Mouse (Mus musculus) forebrain, embryonic 12.5 days (tissue): ENCODE measurements around the gene Tmem229b. TPM values are rescaled to one million over a fixed set of nuclear protein-coding genes. Genes with fewer than 3 reads are reported as not detected.
"Not testable (repeated sequence)": the region's sequence is repeated elsewhere in the genome, so short reads cannot be mapped to it uniquely, and the experiment has no call there.

ENCODE experiments used
- ATAC-seq: fragments of 200-750 bp; cut with Nextera tagmentation; 2 replicates; pipeline ENCODE4 v1.8.0; 2017; ENCODE audit warnings: moderate TSS enrichment; ENCODE audit not compliant: low FRiP score
- H3K27ac ChIP-seq: fragments of 300-500 bp; sonication (generic); 2 replicates; pipeline ENCODE4 v1.5.1; 2016; ENCODE audit warnings: mild to moderate bottlenecking
- H3K27me3 ChIP-seq: fragments of 300-500 bp; sonication (generic); 2 replicates; pipeline ENCODE4 v1.6.1; 2016; ENCODE audit warnings: mild to moderate bottlenecking
- H3K36me3 ChIP-seq: fragments of 300-500 bp; sonication (generic); replicated peaks from 2 replicates; pipeline ENCODE4 v1.6.1; 2016; ENCODE audit warnings: mild to moderate bottlenecking
- H3K4me1 ChIP-seq: fragments of 300-500 bp; sonication (generic); 2 replicates; pipeline ENCODE4 v1.6.1; 2016
- H3K4me2 ChIP-seq: fragments of 300-500 bp; sonication (generic); 2 replicates; pipeline ENCODE4 v1.6.1; 2016; ENCODE audit warnings: mild to moderate bottlenecking, moderate library complexity
- H3K4me3 ChIP-seq: fragments of 300-500 bp; sonication (generic); replicated peaks from 2 replicates; pipeline ENCODE4 v1.5.1; 2016; ENCODE audit warnings: mild to moderate bottlenecking
- H3K9ac ChIP-seq: fragments of 300-500 bp; sonication (generic); 2 replicates; pipeline ENCODE4 v1.6.1; 2016; ENCODE audit warnings: mild to moderate bottlenecking
- H3K9me3 ChIP-seq: fragments of 300-500 bp; sonication (generic); 2 replicates; pipeline ENCODE4 v1.6.1; 2016
- WGBS: fragments of 180-500 bp; shearing (Covaris S2); methylation state at CpG from one replicate; pipeline ENCODE4 v1.1.7; 2016; 5-methylcytosine and 5-hydroxymethylcytosine counted together
- polyA plus RNA-seq: library from polyadenylated mRNA; unstranded; fragments of >200 nt; fragmentation: Nextera tagmentation; extraction: Ambion mirVana; gene quantifications from 2 replicates; pipeline ENCODE4 v1.2.1, GENCODE M21; 2016

The Tmem229b gene
- polyA plus RNA-seq, 1 experiment from 2014 or later = 16.7 TPM

DNA sequence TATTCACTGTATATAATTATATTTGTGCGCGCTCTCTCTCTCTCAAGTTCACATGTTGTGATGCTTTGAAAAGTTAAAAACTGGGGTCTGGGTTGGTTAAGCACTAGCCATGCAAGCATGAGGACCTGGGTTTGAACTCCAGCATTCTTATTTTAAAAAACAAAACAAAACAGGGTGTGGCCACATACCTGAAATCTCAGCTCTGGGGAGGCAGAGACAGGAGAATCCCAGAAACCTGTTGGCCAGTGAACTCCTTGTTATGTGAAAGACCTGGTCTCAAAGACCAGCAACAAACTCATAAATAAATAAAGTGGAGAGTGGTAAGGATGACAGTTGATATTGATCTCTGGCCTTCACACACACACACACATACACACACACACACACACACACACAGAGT is 26.9 kb upstream of the Tmem229b start:
- no peaks in the 10 kb centered on the region for H3K36me3 ChIP-seq
- H3K4me1 ChIP-seq = peaks cover 4% of the 10 kb centered on the region; the same call in 1 of the 2 replicates
- no peak overlapping the region for H3K27ac ChIP-seq
- no peaks in the 10 kb centered on the region for H3K9me3 ChIP-seq
- H3K9ac ChIP-seq = no peak overlapping the region
- ATAC-seq = no peak
- H3K4me3 ChIP-seq = no peak overlapping the region
- 94% methylated on average over 2 of the region's 2 CpGs for WGBS
- no peak overlapping the region for H3K4me2 ChIP-seq
- peaks cover 1% of the 10 kb centered on the region; the same call in 1 of the 2 replicates for H3K27me3 ChIP-seq

DNA sequence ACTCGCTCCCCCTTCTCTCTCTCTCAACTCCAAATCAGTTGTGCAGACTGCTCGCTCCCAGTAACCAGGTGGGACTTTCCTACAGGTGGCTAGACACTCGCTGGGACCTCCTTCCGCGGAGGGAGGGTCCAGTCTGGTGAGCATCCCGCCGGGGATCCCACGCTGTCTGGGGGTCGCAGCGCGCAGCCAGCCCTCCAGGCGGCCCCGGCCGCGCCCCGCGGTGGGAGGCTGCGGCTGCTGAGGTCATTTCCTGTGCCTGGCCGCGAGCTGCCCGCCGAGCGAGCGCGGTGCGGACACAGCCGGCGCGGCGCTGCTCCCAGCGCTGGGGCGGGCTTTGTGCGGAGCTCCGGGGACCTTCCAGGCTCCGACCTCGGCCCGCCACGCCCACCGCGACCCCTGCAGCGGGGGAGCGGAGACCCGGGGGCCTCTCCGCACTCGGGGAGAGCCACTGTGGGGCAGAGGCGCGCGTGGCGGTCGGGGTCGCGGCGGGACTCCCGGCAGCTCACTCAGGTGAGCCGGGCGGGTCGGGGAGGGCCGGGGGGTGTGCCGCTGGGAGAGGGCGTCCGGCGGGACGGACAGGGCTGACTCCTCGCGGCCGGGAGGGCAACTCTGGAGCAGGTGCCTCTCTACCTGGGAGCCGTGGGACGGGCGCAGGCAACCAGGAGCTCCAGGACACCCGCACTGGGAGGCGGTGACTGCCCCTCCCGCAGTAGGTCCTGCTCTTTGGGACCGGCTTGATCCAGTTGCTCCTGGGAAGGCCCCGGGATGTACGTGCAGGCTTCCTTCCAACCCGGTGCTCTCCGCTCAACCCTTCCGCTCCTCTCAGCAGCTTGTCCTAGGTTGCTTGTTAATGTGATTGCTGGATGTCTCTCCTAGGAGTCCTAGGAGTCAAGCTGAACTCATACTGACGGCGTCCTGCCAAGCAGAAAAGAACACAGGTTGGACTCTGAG is 21.8 kb upstream of the Tmem229b start, which contains the start of gene Plekhh1:
TSS of gene Plekhh1 (plus strand) at position 253 of the 951 bp plus-strand sequence.
- Histone ChIP-seq H3K4me3 (peak within 1 kb of the TSS; percentile 88), H3K27ac (peak within 1 kb of the TSS; percentile 56; the same call in 1 of the 2 replicates), H3K4me2 (peak within 1 kb of the TSS; percentile 96), H3K9me3 (no peaks in the 10 kb centered on the region), H3K36me3 (no peaks in the 10 kb centered on the region), H3K27me3 (peaks cover 4% of the 10 kb centered on the region; the same call in 1 of the 2 replicates), H3K9ac (peak within 1 kb of the TSS; percentile 91), H3K4me1 (peaks cover 10% of the 10 kb centered on the region; the same call in 1 of the 2 replicates)
- WGBS = under 1% methylated on average over 80 of the region's 80 CpGs
- ATAC-seq = peak; percentile 92

DNA sequence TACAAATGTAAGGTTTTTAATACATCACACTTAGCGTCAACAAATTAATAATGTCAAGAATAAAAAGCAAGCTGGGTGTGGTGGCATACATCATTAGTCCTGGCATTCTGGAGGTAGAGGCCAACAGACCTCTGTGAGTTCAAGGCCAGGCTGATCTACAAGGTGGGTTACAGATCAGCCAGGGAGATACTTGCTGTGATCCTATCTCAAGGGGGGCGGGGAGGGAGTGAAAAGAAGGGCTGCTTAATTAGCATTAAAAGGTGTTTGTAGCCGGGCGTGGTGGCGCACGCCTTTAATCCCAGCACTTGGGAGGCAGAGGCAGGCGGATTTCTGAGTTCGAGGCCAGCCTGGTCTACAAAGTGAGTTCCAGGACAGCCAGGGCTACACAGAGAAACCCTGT is 20.1 kb upstream of the Tmem229b start:
- H3K4me3 ChIP-seq, H3K9me3 ChIP-seq, ATAC-seq, H3K27ac ChIP-seq, H3K4me1 ChIP-seq, H3K9ac ChIP-seq, H3K36me3 ChIP-seq, H3K27me3 ChIP-seq, H3K4me2 ChIP-seq: not testable (repeated sequence)
- WGBS = 91% methylated on average over 8 of the region's 8 CpGs

DNA sequence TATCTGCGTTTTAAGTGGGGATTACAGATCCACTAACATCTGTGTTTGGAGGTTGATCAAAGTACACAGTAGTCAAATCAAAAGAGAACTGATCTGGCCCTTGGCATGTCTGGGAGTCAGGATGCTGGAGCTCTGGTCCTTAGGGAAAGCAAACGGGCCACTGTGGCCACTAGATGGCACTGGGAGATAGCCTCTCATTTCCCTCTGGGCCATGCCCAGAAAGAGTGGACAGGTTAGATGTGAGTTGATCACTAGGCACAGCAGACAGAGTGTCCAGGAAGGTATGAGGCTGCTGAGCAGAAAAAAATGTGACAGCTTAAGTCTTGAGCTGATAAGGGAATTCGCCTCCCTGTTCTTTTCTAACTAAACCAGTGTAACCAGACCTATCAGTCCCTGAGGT is 15.5 kb upstream of the Tmem229b start:
- Histone ChIP-seq H3K27ac (no peak overlapping the region), H3K4me2 (no peak overlapping the region), H3K9ac (no peak overlapping the region), H3K4me1 (no peaks in the 10 kb centered on the region), H3K4me3 (no peak overlapping the region), H3K27me3 (no peaks in the 10 kb centered on the region), H3K36me3 (no peaks in the 10 kb centered on the region), H3K9me3 (no peaks in the 10 kb centered on the region)
- WGBS = 15% methylated on average over 3 of the region's 3 CpGs
- no peak for ATAC-seq

DNA sequence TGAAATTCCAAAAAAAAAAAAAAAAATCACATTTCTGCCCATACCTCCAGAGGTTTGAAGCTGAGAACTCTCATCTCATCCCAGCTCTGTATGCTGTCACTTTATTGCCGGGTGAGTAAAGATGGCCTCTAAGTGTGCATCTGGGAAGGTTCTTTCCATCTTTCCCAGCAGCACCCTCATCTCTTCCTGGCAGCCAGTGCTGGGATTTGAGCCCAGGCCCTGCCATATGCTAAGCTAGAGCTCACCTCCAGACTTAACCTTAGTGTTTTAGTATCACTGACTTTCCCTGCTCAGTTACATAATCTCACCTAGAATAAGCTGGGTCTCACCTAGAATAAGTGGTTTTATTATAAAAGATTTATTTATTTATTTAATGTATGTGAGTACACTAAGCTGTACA is 14.5 kb upstream of the Tmem229b start:
- Histone ChIP-seq H3K4me1 (no peaks in the 10 kb centered on the region), H3K27me3 (no peaks in the 10 kb centered on the region), H3K27ac (no peak overlapping the region), H3K9me3 (no peaks in the 10 kb centered on the region), H3K4me3 (no peak overlapping the region), H3K9ac (no peak overlapping the region), H3K36me3 (no peaks in the 10 kb centered on the region), H3K4me2 (no peak overlapping the region)
- 87% methylated on average over 1 of the region's 1 CpGs for WGBS
- no peak for ATAC-seq

DNA sequence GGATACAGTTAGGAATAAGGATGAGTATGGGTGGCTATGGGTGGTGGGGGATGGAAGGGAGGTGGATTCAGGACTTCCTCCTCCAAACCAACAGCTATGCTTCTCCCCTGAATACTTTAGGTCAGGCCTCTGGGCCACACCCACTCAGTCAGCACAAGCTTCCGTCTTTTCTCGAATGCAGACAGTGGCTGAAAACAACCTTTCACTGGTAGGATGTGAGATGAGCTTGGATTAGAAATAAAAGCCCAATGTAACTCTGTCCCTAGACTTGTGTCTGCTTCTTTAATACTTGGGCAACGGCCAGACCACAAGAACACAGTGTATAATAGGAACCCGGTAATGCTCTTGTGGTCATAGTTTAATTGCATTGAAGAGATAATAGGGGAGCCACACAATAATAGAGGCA is 10.6 kb upstream of the Tmem229b start:
- Histone ChIP-seq H3K4me1 (peaks cover 11% of the 10 kb centered on the region), H3K27ac (no peak overlapping the region), H3K36me3 (no peaks in the 10 kb centered on the region), H3K9ac (no peak overlapping the region), H3K9me3 (no peaks in the 10 kb centered on the region), H3K4me2 (no peak overlapping the region), H3K4me3 (no peak overlapping the region), H3K27me3 (no peaks in the 10 kb centered on the region)
- WGBS = 57% methylated on average over 4 of the region's 4 CpGs
- ATAC-seq = no peak

DNA sequence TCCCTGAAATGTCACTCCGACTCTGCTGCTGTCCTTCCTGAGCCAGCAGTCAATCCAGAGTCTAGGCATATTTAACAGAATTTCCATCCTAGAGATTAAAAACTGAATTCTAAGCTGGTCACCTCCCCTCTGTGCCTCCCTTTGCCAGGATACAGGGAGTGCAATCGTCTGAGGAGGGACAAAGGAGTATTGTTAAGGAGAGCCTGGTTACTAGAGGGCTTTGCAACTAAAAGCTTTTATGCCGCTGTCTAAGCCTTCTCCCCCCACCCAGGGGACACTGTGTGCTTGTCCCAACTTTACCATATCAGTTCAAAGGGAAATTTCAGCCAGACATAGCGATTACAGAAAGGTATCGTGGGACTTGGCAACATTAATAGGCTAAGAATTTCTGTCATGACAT is 8.7 kb upstream of the Tmem229b start:
- ATAC-seq = peak; percentile 60; the same call in 1 of the 2 replicates
- no peaks in the 10 kb centered on the region for H3K9me3 ChIP-seq
- H3K27me3 ChIP-seq = no peaks in the 10 kb centered on the region
- no peak overlapping the region for H3K27ac ChIP-seq
- H3K4me1 ChIP-seq = peaks cover 11% of the 10 kb centered on the region
- WGBS = 10% methylated on average over 5 of the region's 5 CpGs
- H3K9ac ChIP-seq = no peak overlapping the region
- H3K4me2 ChIP-seq = 0 out of 2 replicates have a peak overlapping the region, but pooled peaks have one; percentile 13
- no peak overlapping the region for H3K4me3 ChIP-seq
- H3K36me3 ChIP-seq = no peaks in the 10 kb centered on the region

DNA sequence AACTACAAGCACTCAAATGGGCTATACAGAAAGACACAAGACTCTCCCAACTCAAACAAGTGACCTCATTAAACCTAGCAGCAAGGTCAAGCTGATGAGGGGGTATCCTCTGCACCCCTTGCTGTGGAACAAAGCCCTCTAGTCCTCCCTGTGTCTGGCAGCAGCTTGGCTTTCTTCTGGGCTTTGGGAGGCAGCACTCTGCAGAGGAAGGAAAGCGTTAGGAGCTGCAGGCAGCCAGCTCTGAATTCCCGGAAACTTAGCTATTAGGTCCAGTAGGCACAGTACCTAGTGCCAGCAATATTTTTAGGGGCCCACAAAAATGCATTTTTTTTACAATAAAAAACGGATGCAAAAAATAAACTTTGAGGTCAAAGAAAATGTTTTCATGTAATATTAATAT is 3.1 kb upstream of the Tmem229b start:
- Histone ChIP-seq H3K9me3 (no peaks in the 10 kb centered on the region), H3K27me3 (0 out of 2 replicates have a peak, but pooled peaks cover 6% of the 10 kb centered on the region), H3K36me3 (no peaks in the 10 kb centered on the region), H3K9ac (no peak overlapping the region), H3K4me2 (no peak overlapping the region), H3K27ac (no peak overlapping the region), H3K4me3 (no peak overlapping the region), H3K4me1 (peaks cover 7% of the 10 kb centered on the region)
- ATAC-seq = no peak
- 48% methylated on average over 3 of the region's 3 CpGs for whole genome bisulfite sequencing

DNA sequence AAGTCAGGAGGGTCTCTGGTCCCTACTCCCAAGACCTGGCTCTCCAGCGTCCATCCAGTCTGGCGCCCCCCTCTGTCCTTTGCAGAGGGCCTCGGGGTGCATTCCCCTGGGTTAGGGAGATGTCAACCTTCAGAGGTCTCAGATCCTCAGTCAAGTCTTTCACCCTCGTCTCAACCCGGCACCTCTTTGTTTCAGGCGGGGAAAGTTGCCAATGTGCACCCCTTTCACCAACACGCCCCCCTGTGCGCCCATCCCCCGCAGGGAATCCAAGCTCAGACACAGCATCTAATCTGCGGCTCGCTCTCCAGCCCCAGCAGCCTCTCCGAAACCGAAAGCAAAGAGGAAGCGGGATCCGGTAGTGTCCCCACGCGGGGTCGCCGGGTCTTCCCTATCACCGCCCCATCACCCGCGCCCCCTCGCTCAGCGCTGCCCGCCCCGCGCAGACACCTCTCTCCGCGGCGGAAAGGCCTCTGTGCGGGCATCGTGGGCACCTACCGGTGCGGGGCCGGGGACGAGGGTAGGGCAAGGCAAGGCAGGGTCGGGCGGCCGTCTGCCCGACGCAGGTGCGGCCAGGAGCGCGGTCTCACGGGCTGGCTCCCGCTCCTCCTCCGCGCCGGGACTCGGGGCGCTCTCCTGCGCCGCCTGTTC is 825 bp downstream of the Tmem229b start:
- Histone ChIP-seq H3K27me3 (peaks cover 13% of the 10 kb centered on the region; the same call in 1 of the 2 replicates), H3K4me1 (peaks cover 7% of the 10 kb centered on the region), H3K27ac (peak overlapping the region; percentile 79), H3K36me3 (no peaks in the 10 kb centered on the region), H3K4me3 (peak overlapping the region; percentile 93), H3K4me2 (peak overlapping the region; percentile 65), H3K9ac (peak overlapping the region; percentile 90), H3K9me3 (no peaks in the 10 kb centered on the region)
- peak; percentile 80 for ATAC-seq
- 2% methylated on average over 44 of the region's 53 CpGs for WGBS

DNA sequence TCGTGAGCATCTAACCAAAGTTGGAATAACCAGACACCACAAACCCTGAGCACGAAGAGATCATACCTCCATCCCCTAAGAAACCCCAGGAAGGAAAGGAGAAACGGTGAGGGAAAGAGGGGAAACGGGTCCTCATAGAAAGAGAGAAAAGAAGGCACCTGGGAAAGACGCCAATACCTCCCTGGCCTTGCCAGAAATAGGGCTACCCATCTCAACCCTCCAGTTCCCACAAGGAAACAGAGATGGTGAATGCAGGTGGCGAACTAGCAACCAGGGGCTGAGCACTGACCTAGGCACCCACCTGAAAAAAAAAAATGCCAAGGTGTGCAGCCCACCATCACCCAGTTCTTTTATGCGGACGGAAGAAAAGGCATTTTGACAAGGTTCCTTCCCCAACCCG is 1.4 kb downstream of the Tmem229b start:
- peaks cover 13% of the 10 kb centered on the region; the same call in 1 of the 2 replicates for H3K27me3 ChIP-seq
- no peaks in the 10 kb centered on the region for H3K9me3 ChIP-seq
- no peaks in the 10 kb centered on the region for H3K36me3 ChIP-seq
- peak overlapping the region; percentile 90 for H3K9ac ChIP-seq
- H3K4me3 ChIP-seq = peak overlapping the region; percentile 93
- H3K27ac ChIP-seq = peak overlapping the region; percentile 79; the same call in 1 of the 2 replicates
- H3K4me2 ChIP-seq = peak overlapping the region; percentile 65
- H3K4me1 ChIP-seq = peaks cover 7% of the 10 kb centered on the region
- 37% methylated on average over 9 of the region's 9 CpGs for WGBS
- ATAC-seq = no peak; the same call in 1 of the 2 replicates

DNA sequence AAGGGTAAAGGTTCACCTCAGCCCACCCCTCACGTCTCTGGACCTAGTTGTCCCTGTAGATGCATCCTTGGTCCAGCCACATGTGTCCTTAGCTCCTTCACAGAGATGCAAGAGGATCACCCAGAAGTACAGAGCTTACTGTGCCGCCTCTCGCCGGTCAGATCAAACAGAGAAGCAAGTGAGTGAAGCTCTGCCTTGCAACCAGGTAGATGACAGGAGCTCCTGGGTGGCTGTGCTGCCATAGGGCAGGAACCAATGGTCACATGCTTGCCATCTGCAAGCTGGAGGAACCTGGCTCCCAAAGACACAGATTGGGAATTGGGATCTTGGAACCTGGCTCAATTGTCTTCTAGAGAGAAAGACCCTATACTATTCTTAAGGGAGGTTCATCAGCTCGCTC is 2.0 kb downstream of the Tmem229b start:
- Histone ChIP-seq H3K36me3 (no peaks in the 10 kb centered on the region), H3K4me3 (no peak overlapping the region), H3K4me2 (no peak overlapping the region), H3K9me3 (no peaks in the 10 kb centered on the region), H3K27ac (no peak overlapping the region), H3K9ac (no peak overlapping the region), H3K27me3 (peaks cover 13% of the 10 kb centered on the region; the same call in 1 of the 2 replicates), H3K4me1 (peaks cover 7% of the 10 kb centered on the region; the same call in 1 of the 2 replicates)
- WGBS = 91% methylated on average over 5 of the region's 5 CpGs
- no peak for ATAC-seq

DNA sequence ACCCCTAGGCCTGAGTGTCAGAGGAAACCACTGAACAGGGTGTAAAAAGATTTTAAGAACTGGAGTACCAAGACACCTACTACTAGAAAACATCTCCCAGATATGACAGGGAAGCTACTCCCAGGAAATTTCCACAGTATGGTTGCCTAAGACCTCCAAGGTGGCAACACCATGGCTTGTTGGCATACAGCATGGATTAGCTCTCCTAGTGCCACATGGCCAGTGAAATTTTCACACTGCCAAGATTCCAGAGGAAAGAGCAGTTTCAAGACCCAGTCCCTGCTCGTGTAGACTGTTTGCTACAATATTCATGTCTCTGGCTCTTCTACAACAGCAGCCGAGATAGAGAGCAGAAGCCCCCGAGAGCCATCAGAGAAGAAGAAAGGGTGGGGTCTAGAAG is 4.4 kb downstream of the Tmem229b start:
- Histone ChIP-seq H3K4me3 (no peak overlapping the region), H3K4me2 (no peak overlapping the region), H3K36me3 (no peaks in the 10 kb centered on the region), H3K27ac (no peak overlapping the region), H3K27me3 (peaks cover 13% of the 10 kb centered on the region; the same call in 1 of the 2 replicates), H3K4me1 (peaks cover 7% of the 10 kb centered on the region; the same call in 1 of the 2 replicates), H3K9me3 (no peaks in the 10 kb centered on the region), H3K9ac (no peak overlapping the region)
- WGBS = 90% methylated on average over 3 of the region's 3 CpGs
- ATAC-seq = no peak
